Mouse (Mus musculus): Measurements from ENCODE around the gene Ap1s2.

DNA sequence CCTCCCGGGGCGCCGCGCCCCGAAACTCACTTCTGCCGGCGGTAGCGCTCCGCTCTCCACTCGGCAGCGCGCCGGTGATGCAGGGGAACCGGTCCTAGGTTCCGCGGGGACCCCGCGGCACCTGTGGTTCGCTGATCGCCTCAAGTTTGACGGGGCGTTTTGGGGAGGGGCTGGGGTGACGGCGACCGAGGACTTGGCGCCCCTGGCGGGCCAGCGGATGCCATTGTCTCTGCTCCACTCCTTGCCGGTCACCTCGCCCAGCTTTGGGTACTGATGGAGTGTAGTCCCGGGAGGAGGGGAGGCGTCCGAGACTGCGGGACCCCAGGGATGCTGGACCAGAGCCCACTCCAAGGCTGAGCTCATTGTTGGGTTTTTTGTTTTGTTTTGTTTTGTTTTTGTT lies 564 bp downstream of the Ap1s2 start:
- TF ChIP-seq CTCF (IDR thresholded peaks at IDR 0.05; ENCODE audit: low read depth, low read length) (no peak), POLR2A (IDR thresholded peaks at IDR 0.05; ENCODE audit: borderline replicate concordance, low read depth, low read length) (no peak)
